Mouse (Mus musculus): ENCODE data around the gene Kctd19.
A peak's percentile ranks its signal among the peaks of the same experiment; 100 is the strongest.

The Kctd19 gene

GRCm38 (mm10) chr8:105355179-105356024 lies 57.9 kb downstream of the Kctd19 start:
- DNase-seq: peak in 1 of 2 experiments; percentile 33

DNA sequence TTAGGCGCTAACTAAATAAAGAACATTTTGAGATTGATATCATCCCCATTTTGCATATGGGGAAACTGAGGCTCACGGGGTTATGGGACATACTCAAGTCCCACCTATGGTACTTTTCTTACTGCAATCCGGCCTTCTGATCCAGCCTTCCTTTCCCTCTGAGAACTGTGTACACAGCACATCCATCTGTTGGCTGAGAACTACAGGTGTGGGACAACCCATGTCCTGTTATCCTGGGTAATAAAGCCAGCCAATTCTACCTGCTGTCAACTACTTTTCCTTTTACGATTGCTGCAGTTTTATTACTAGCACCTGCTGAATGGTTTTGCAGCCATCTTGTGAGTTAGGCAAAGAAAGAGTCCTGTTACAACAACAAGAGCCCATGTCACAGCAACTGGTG lies 58.8 kb downstream of the Kctd19 start:
- no peak for DNase-seq

- no peak for DNase-seq
Observed at GRCm38 (mm10) chr8:105353583-105354135, 59.6 kb downstream of the Kctd19 start.

DNA sequence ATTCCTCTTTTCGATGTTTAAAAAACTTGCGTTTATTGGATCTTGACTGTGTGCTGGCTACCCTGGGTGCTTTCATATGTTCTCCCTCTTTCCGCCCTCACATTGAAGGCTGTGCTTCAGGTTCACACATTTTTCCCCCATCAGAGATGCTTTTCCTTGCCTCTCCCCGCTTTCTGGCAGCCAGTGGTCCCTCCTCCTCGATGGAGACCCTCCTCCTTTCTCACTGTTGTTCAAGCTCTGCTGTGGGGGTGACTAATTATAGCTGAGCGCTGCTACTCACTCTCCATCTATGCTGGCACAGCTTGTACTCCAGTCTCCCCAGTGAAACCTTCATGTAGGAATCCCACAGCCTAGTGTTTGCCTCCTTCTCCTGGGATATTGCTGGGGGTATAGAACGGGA lies 63.1 kb downstream of the Kctd19 start:
- no peak for DNase-seq

DNA sequence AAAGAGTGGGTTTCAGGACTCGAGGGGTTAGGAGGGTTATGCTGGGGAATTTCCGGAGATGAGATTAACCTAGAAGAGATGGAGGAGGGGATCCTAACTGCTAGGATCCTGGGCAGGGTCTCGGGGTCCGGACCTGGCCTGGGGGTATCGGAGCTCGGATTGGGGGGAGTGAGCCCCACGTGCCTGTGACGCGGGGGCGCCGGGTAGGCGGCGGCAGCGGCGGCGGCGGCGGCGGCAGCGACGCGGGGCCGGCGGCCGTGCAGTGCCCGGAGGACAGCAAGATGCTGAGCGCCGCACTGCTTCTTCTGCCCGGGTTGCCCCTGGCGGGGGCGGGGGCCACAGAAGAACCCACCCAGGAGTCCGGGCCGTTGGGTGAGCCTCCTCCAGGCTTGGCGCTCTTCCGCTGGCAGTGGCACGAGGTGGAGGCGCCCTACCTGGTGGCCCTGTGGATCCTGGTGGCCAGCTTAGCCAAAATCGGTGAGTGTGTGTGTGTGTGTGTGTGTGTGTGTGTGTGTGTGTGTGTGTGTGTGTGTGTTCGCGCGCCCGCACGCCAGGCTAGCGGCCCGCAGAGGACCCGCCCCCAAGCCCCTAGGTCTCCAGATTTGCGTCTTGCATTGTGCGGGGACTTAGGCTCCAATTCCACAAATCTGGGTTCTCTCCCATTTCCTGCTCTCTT lies 64.1 kb downstream of the Kctd19 start:
- DNase-seq: no peak

GRCm38 (mm10) chr8:105348450-105349095 lies 64.7 kb downstream of the Kctd19 start, which contains the start of gene Slc9a5:
TSS of gene Slc9a5 (plus strand) at chr8:105348843.
- DNase-seq: peak; percentile 51 to 54

GRCm38 (mm10) chr8:105347428-105348221 lies 65.7 kb downstream of the Kctd19 start, which contains the start of gene Fhod1:
TSS of gene Fhod1 (minus strand) at chr8:105347953.
- DNase-seq: peak; percentile 97 to 98

DNA sequence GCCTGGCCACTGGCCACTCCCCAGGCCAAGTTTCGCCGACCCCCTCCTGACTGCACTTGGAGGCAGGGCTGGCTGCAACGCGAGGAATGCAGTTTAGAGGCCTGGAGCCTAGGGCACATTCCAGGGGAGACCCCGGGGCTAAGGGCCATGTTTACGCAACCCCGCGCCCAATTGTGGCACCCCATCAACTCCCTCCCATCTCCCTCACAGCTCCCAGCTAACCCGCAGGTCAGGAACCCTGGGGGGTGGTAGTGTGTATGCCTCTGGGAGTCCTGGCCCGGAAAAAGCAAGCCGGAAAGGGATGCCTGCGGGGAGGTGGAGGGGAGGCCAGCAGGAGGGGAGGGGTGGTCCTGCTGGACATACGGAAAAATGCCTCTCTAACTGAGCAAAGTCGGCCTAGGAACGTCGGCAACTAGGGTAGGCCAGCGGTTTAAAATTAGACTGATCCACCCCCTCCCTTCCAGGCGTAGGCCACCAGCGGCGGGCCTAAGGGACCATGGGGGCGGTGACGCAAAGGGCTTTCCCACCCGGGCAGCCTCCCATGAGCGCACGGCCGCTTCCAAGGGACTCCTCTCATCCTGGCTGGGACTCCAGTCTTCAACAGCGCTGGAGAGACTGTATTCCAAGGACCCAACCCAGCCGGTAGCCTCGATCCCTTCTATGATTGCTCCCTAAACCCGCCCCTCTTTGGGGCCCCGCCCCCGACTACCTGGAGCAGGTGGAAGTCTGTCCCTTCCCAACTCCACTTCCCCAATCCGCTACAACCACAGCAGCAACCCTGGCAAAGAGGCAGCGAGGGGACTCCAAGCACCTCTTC lies 66.5 kb downstream of the Kctd19 start:
- peak; percentile 87 to 91 for DNase-seq

- DNase-seq: peak; percentile 69 to 74
Observed at GRCm38 (mm10) chr8:105345061-105345975, 68.0 kb downstream of the Kctd19 start.

GRCm38 (mm10) chr8:105343791-105344574 lies 69.3 kb downstream of the Kctd19 start:
- DNase-seq: peak; percentile 48 to 76

DNA sequence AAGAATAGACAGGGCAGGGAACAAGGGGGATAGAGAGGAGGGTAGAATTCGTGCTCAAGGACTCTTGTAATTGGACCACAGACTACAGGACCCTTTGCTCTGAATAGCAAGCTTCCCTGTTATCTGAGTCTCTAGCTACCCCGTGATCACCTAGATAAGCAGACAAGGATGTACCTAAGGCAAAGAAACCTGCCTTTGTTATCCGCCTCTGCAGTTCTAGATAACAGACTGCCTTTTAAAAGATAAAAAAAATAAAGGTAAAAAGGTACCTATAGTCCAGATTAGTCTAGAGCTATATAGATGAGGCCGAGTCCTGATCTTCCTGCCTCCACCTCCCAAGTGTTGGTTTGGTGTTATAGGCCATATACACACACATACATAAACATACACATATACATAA lies 70.5 kb downstream of the Kctd19 start:
- DNase-seq: no peak

GRCm38 (mm10) chr8:105341399-105341798 lies 71.9 kb downstream of the Kctd19 start:
- DNase-seq: peak; percentile 71 to 80

DNA sequence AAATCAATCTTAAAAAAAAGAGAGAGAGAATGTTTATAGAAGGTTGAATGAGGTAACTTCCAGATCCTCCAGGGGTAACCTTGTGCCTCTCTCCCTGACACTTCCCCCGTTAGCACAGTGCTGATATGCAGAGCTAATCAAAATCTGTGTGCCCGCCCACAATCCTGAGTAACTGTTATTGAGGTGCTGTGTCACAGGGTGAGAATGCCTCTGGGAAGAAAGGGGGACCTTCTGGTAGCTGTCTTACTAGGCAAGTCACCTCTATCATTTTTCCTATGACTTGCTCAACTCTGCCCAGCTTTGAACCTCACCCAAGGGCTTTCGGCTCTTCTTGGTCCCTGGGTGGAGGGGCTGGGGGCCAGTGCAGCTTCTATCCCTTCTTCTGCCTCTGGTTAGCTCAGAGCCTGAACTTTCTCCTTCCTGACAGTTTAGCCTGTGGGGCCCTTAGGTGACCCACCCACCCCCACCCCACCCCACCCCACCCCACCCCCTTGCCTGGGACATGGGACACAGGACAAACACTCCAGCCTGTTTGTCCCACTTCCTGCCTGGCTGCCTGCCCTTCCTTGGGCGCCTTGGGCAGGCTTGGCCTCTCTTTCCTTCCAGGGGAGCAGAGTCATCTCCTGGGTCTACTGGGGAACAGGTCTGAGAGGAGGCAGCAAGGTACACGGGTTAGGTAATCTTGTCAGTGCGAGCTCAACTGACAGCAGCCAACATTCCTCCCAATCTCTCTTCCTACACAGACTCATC lies 73.2 kb downstream of the Kctd19 start:
- peak; percentile 87 to 94 for DNase-seq

DNA sequence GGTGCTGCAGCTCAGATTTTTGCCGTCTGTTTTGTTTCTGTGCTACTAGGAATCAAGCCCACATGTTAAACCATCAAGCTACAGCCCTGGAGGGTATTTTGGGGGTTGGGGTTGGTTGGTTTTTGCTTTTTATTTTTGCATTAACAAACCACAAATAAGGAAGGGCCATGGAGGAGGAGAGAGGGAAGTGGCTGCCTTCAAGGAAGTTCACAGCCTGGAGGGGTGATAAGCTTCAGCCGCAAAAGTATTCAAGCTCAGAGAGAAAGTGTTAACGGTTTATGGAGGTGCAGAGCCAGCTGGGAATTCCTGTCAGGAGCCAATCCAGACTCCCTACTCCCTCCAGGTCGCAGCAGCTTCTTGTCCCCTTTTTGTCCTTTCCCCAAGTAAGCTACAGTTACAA lies 74.3 kb downstream of the Kctd19 start:
- peak in 1 of 2 experiments; percentile 2 for DNase-seq

DNA sequence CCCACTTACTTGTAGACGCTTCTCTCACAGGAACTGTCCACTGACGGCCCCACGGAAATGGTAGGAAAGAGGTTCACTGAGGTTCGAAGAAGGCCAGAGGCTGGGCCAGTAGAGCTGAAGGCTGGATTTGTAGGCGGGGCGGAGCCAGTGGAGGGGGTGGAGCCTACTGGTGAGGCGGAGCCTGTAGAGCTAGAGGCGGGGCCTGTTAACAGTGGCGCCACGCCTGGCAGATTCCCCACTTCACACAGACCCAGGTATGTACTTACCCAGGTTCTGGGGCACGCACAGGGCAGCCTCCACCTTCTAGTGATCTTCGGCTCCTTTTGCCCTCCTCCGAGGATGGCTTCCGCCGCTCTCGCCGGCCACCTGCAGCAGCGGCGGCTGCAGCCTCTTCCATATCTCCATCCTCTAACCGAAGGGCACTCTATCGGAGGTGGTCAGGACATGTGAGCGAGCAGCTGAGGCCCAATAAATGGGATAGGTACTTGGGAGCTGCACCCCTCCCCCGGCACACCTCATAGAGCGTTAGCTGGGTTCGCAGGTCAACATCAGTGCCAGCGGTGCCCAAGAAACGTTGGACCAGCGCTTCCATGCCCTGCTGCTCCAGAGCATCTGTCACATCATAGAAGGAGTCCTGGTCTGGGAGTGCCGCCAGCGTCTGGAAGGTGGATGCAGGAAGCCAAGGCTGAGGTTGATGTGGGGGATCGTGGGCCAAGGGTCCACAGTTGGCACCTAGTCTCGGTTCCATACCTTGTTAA lies 76.8 kb downstream of the Kctd19 start:
- DNase-seq: no peak

All from lung, adult 18-20 months (tissue).